Mouse (Mus musculus): ENCODE results near the gene Ppm1g. TPM values are rescaled to one million over a fixed set of nuclear protein-coding genes. Genes with fewer than 3 reads are reported as not detected.

Gene Ppm1g
- polyA plus RNA-seq, 1 experiment from 2014 or later, result 162 TPM

GRCm38 (mm10) chr5:31197072-31197471 is 23.4 kb downstream of the Ppm1g start:
- Histone ChIP-seq H3K4me3 (replicated peaks; ENCODE audit: low read length) (no peak overlapping the region), H3K9ac (no peak overlapping the region), H3K27me3 (ENCODE audit: control insufficient read depth, insufficient read depth, low read length) (no peaks in the 10 kb centered on the region), H3K4me1 (replicated peaks; ENCODE audit: control insufficient read depth, insufficient read depth, low read length) (peaks cover 24% of the 10 kb centered on the region), H3K9me3 (ENCODE audit: control insufficient read depth, low read length) (peaks cover 6% of the 10 kb centered on the region; the same call in 1 of the 2 replicates), H3K27ac (no peak overlapping the region), H3K36me3 (replicated peaks; ENCODE audit: control insufficient read depth, insufficient read depth) (peaks cover 64% of the 10 kb centered on the region), H3K4me2 (replicated peaks) (no peak overlapping the region)
- ATAC-seq (ENCODE audit: low FRiP score) (no peak), DNase-seq (ENCODE audit: low spot score) (no peak)
- WGBS, result 96% methylated on average over 12 of the region's 12 CpGs

GRCm38 (mm10) chr5:31196207-31196606 is 24.3 kb downstream of the Ppm1g start:
- no peaks in the 10 kb centered on the region for H3K27me3 ChIP-seq (ENCODE audit: control insufficient read depth, insufficient read depth, low read length)

GRCm38 (mm10) chr5:31195671-31196070 is 24.8 kb downstream of the Ppm1g start:
- Histone ChIP-seq H3K4me1 (replicated peaks; ENCODE audit: control insufficient read depth, insufficient read depth, low read length) (peaks cover 26% of the 10 kb centered on the region), H3K27ac (no peak overlapping the region), H3K9ac (no peak overlapping the region), H3K27me3 (ENCODE audit: control insufficient read depth, insufficient read depth, low read length) (no peaks in the 10 kb centered on the region), H3K4me2 (replicated peaks) (no peak overlapping the region), H3K36me3 (replicated peaks; ENCODE audit: control insufficient read depth, insufficient read depth) (peaks cover 71% of the 10 kb centered on the region), H3K4me3 (replicated peaks; ENCODE audit: low read length) (no peak overlapping the region), H3K9me3 (ENCODE audit: control insufficient read depth, low read length) (peaks cover 6% of the 10 kb centered on the region; the same call in 1 of the 2 replicates)
- ATAC-seq (ENCODE audit: low FRiP score), result no peak
- 93% methylated on average over 4 of the region's 4 CpGs for WGBS
- no peak for DNase-seq (ENCODE audit: low spot score)

More at GRCm38 (mm10) chr5:31196207-31196606, 24.3 kb downstream of the Ppm1g start:
- ATAC-seq (ENCODE audit: low FRiP score) (no peak), DNase-seq (ENCODE audit: low spot score) (no peak)
- no peak overlapping the region for H3K4me3 ChIP-seq (replicated peaks; ENCODE audit: low read length)
- H3K27ac ChIP-seq, result no peak overlapping the region
- peaks cover 66% of the 10 kb centered on the region for H3K36me3 ChIP-seq (replicated peaks; ENCODE audit: control insufficient read depth, insufficient read depth)
- no peak overlapping the region for H3K4me2 ChIP-seq (replicated peaks)
- no peak overlapping the region for H3K9ac ChIP-seq
- 98% methylated on average over 10 of the region's 10 CpGs for WGBS
- peaks cover 29% of the 10 kb centered on the region for H3K4me1 ChIP-seq (replicated peaks; ENCODE audit: control insufficient read depth, insufficient read depth, low read length)
- peaks cover 6% of the 10 kb centered on the region; the same call in 1 of the 2 replicates for H3K9me3 ChIP-seq (ENCODE audit: control insufficient read depth, low read length)

- H3K9ac ChIP-seq, result no peak overlapping the region
- H3K4me3 ChIP-seq (replicated peaks; ENCODE audit: low read length), result 0 out of 2 replicates have a peak overlapping the region, but pooled peaks have one; percentile 70
These were observed 25.7 kb downstream of the Ppm1g start for GRCm38 (mm10) chr5:31194486-31195485.

GRCm38 (mm10) chr5:31193631-31194281 is 26.7 kb downstream of the Ppm1g start:
- H3K9ac ChIP-seq, result peak overlapping the region; percentile 73
- no peaks in the 10 kb centered on the region for H3K27me3 ChIP-seq (ENCODE audit: control insufficient read depth, insufficient read depth, low read length)
- H3K4me2 ChIP-seq (replicated peaks), result peak overlapping the region; percentile 81
- H3K4me3 ChIP-seq (replicated peaks; ENCODE audit: low read length), result peak overlapping the region; percentile 70
- DNase-seq (ENCODE audit: low spot score) (no peak), ATAC-seq (ENCODE audit: low FRiP score) (no peak)
- H3K27ac ChIP-seq, result peak overlapping the region; percentile 79
- H3K4me1 ChIP-seq (replicated peaks; ENCODE audit: control insufficient read depth, insufficient read depth, low read length), result peaks cover 20% of the 10 kb centered on the region
- peaks cover 69% of the 10 kb centered on the region for H3K36me3 ChIP-seq (replicated peaks; ENCODE audit: control insufficient read depth, insufficient read depth)
- 14% methylated on average over 25 of the region's 25 CpGs for WGBS
- H3K9me3 ChIP-seq (ENCODE audit: control insufficient read depth, low read length), result no peaks in the 10 kb centered on the region

More at GRCm38 (mm10) chr5:31194486-31195485, 25.7 kb downstream of the Ppm1g start:
- Histone ChIP-seq H3K4me2 (replicated peaks) (peak overlapping the region; percentile 81; the same call in 1 of the 2 replicates), H3K4me1 (replicated peaks; ENCODE audit: control insufficient read depth, insufficient read depth, low read length) (peaks cover 20% of the 10 kb centered on the region), H3K9me3 (ENCODE audit: control insufficient read depth, low read length) (no peaks in the 10 kb centered on the region), H3K36me3 (replicated peaks; ENCODE audit: control insufficient read depth, insufficient read depth) (peaks cover 71% of the 10 kb centered on the region), H3K27me3 (ENCODE audit: control insufficient read depth, insufficient read depth, low read length) (no peaks in the 10 kb centered on the region), H3K27ac (no peak overlapping the region)
- 94% methylated on average over 16 of the region's 16 CpGs for WGBS
- no peak for ATAC-seq (ENCODE audit: low FRiP score)
- no peak for DNase-seq (ENCODE audit: low spot score)

GRCm38 (mm10) chr5:31192939-31193630 is 27.4 kb downstream of the Ppm1g start, which contains the start of the genes Snx17 and Eif2b4:
Gene Snx17 (plus strand): TSS chr5:31193227.
Gene Eif2b4 (minus strand): TSS chr5:31193430.
- ATAC-seq (ENCODE audit: low FRiP score), result peak; percentile 97
- Histone ChIP-seq H3K27ac (peak within 1 kb of the TSS; percentile 79), H3K4me3 (replicated peaks; ENCODE audit: low read length) (peak within 1 kb of the TSS; percentile 70), H3K4me2 (replicated peaks) (peak within 1 kb of the TSS; percentile 81), H3K9me3 (ENCODE audit: control insufficient read depth, low read length) (no peaks in the 10 kb centered on the region), H3K36me3 (replicated peaks; ENCODE audit: control insufficient read depth, insufficient read depth) (peaks cover 69% of the 10 kb centered on the region), H3K9ac (peak within 1 kb of the TSS; percentile 81), H3K4me1 (replicated peaks; ENCODE audit: control insufficient read depth, insufficient read depth, low read length) (peaks cover 20% of the 10 kb centered on the region), H3K27me3 (ENCODE audit: control insufficient read depth, insufficient read depth, low read length) (no peaks in the 10 kb centered on the region)
- under 1% methylated on average over 46 of the region's 48 CpGs for WGBS
- DNase-seq (ENCODE audit: low spot score), result peak; percentile 99

- DNase-seq (ENCODE audit: low spot score), result no peak
- WGBS, result 17% methylated on average over 42 of the region's 42 CpGs
- peak; percentile 59; the same call in 1 of the 2 replicates for ATAC-seq (ENCODE audit: low FRiP score)
- Histone ChIP-seq H3K4me1 (replicated peaks; ENCODE audit: control insufficient read depth, insufficient read depth, low read length) (peaks cover 20% of the 10 kb centered on the region), H3K4me3 (replicated peaks; ENCODE audit: low read length) (peak overlapping the region; percentile 70), H3K9me3 (ENCODE audit: control insufficient read depth, low read length) (no peaks in the 10 kb centered on the region), H3K9ac (peak overlapping the region; percentile 81), H3K27ac (peak overlapping the region; percentile 76), H3K4me2 (replicated peaks) (peak overlapping the region; percentile 78), H3K36me3 (replicated peaks; ENCODE audit: control insufficient read depth, insufficient read depth) (peaks cover 69% of the 10 kb centered on the region), H3K27me3 (ENCODE audit: control insufficient read depth, insufficient read depth, low read length) (no peaks in the 10 kb centered on the region)
These were observed 28.2 kb downstream of the Ppm1g start for GRCm38 (mm10) chr5:31192045-31192938.

GRCm38 (mm10) chr5:31190201-31190600 is 30.3 kb downstream of the Ppm1g start:
- no peak overlapping the region for H3K9ac ChIP-seq
- ATAC-seq (ENCODE audit: low FRiP score), result no peak
- H3K36me3 ChIP-seq (replicated peaks; ENCODE audit: control insufficient read depth, insufficient read depth), result peaks cover 54% of the 10 kb centered on the region
- H3K4me3 ChIP-seq (replicated peaks; ENCODE audit: low read length), result no peak overlapping the region
- no peak overlapping the region for H3K4me2 ChIP-seq (replicated peaks)
- H3K9me3 ChIP-seq (ENCODE audit: control insufficient read depth, low read length), result no peaks in the 10 kb centered on the region
- H3K4me1 ChIP-seq (replicated peaks; ENCODE audit: control insufficient read depth, insufficient read depth, low read length), result peaks cover 20% of the 10 kb centered on the region
- no peak for DNase-seq (ENCODE audit: low spot score)
- no peaks in the 10 kb centered on the region for H3K27me3 ChIP-seq (ENCODE audit: control insufficient read depth, insufficient read depth, low read length)
- 92% methylated on average over 9 of the region's 9 CpGs for WGBS
- no peak overlapping the region for H3K27ac ChIP-seq
